Mouse (Mus musculus) forebrain, embryonic 13.5 days (tissue): Measurements from ENCODE around the gene Adgrf1. TPM values are rescaled to one million over a fixed set of nuclear protein-coding genes. Genes with fewer than 3 reads are reported as not detected.
A peak's percentile ranks its signal among the peaks of the same experiment; 100 is the strongest.

Source experiments
- ATAC-seq: fragments of 200-750 bp; cut with Nextera tagmentation; 2 replicates; pipeline ENCODE4 v1.8.0; 2017
- H3K27ac ChIP-seq: fragments of 300-500 bp; sonication (generic); 2 replicates; pipeline ENCODE4 v1.5.1; 2015; ENCODE audit warnings: inconsistent platforms, mild to moderate bottlenecking, moderate library complexity
- H3K27me3 ChIP-seq: fragments of 300-500 bp; sonication (generic); 2 replicates; pipeline ENCODE4 v1.6.1; 2015; ENCODE audit warnings: mild to moderate bottlenecking, inconsistent platforms
- H3K36me3 ChIP-seq: fragments of 300-500 bp; sonication (generic); 2 replicates; pipeline ENCODE4 v1.6.1; 2015; ENCODE audit warnings: mild to moderate bottlenecking, inconsistent platforms; ENCODE audit not compliant: poor library complexity, severe bottlenecking
- H3K4me1 ChIP-seq: fragments of 300-500 bp; sonication (generic); 2 replicates; pipeline ENCODE4 v1.6.1; 2015; ENCODE audit warnings: inconsistent platforms
- H3K4me2 ChIP-seq: fragments of 300-500 bp; sonication (generic); 2 replicates; pipeline ENCODE4 v1.6.1; 2015; ENCODE audit warnings: inconsistent platforms, mild to moderate bottlenecking, moderate library complexity
- H3K4me3 ChIP-seq: fragments of 300-500 bp; sonication (generic); 2 replicates; pipeline ENCODE4 v1.5.1; 2015; ENCODE audit warnings: mild to moderate bottlenecking, inconsistent platforms
- H3K9ac ChIP-seq: fragments of 300-500 bp; sonication (generic); 2 replicates; pipeline ENCODE4 v1.6.1; 2015; ENCODE audit warnings: mild to moderate bottlenecking, inconsistent platforms
- H3K9me3 ChIP-seq: fragments of 300-500 bp; sonication (generic); replicated peaks from 2 replicates; pipeline ENCODE4 v1.6.1; 2016; ENCODE audit warnings: inconsistent platforms
- WGBS: fragments of 180-500 bp; shearing (Covaris S2); methylation state at CpG from one replicate; pipeline ENCODE4 v1.1.7; 2015; 5-methylcytosine and 5-hydroxymethylcytosine counted together
- polyA plus RNA-seq: library from polyadenylated mRNA; unstranded; fragments of >200 nt; fragmentation: Nextera tagmentation; extraction: Ambion mirVana; gene quantifications from 2 replicates; pipeline ENCODE4 v1.2.1, GENCODE M21; 2015

Adgrf1 gene
- polyA plus RNA-seq, 1 experiment from 2014 or later: not detected

DNA sequence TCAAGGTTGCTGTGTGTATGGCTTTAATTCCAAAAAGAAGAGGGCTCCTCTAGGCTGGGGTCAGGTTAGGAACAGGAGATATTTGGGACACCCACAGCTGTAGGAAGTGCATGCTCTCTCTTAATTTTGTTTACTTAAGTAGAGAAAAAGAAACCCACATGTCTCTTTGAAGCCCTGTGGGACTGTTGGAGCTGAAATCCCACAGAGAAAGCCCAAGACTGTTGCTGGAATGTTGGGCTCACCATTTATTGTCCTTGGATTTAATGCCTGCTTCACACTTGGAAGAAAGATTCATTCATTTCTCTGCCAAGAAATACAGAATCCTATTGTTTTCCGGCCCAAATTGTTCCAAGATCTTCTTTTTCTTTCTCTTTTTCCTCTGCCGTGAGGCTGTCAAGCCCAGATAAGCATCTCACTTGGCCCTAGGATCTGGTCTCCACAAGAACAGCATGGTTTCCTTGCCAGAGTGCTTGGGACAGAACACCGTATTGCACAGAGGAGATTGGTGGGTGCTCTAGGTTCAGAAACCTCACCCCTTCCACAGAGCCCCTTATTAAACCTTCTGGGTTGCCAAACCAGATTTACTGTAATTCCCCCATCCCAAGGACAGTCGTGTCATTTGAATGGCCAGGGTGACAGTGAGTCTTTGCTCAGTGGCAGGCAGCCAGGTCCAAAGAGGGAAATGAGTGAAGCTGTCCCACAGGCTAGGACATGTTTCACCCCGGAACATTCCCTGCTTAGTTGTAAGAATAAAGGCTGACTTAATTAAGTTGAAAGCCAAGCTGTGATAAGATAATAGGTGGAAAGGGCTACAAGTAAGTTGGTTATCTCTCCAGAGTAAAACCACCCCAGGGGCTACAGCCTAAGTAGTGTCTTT lies 18.6 kb upstream of the Adgrf1 start:
- ATAC-seq: no peak
- Histone ChIP-seq H3K4me1 (peaks cover 5% of the 10 kb centered on the region; the same call in 1 of the 2 replicates), H3K4me2 (no peak overlapping the region), H3K9me3 (no peaks in the 10 kb centered on the region), H3K27me3 (no peaks in the 10 kb centered on the region), H3K27ac (no peak overlapping the region), H3K4me3 (no peak overlapping the region), H3K9ac (no peak overlapping the region), H3K36me3 (no peaks in the 10 kb centered on the region)
- 41% methylated on average over 5 of the region's 5 CpGs for WGBS

DNA sequence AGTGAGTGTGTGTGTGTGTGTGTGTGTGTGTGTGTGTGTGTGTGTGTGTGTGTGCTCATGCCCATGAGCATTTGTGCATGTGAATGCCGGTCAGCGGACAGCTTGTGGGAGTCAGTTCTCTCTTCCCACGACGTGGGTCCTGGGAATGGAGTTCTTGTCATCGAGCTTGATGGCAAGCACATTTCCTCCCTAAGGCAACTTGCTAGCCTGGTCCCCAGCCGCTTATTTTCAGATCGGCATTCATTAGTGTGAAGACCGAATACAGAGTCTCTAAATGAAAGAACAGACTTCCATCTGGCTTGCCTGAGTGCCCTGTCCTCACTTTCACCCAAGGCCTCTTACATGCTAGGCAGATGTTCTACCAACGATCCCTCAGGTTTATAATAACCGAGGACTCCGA lies 17.3 kb upstream of the Adgrf1 start:
- no peak overlapping the region for H3K4me3 ChIP-seq
- no peak overlapping the region for H3K9ac ChIP-seq
- H3K9me3 ChIP-seq: no peaks in the 10 kb centered on the region
- ATAC-seq: no peak
- no peak overlapping the region for H3K4me2 ChIP-seq
- H3K4me1 ChIP-seq: peaks cover 5% of the 10 kb centered on the region; the same call in 1 of the 2 replicates
- H3K27ac ChIP-seq: no peak overlapping the region
- WGBS: 88% methylated on average over 11 of the region's 11 CpGs
- no peaks in the 10 kb centered on the region for H3K27me3 ChIP-seq
- no peaks in the 10 kb centered on the region for H3K36me3 ChIP-seq

DNA sequence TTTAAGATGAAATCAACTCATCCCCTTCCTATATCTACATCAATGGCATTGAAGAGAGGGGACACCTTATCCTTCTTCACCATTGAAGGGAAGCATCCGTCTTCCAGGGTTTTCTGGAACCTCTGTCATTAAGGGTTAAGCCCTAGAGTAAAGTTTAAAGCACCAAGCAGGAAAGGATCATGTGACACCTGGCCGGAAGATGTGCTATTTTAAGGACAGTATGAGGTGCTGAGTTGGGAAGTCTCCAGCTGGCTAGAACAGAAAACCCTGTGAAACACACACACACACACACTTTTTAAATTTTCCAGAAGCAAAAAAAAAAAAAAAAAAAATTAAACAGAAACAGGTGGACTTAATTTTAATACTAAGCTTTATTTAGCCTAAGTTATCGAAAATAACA lies 15.9 kb upstream of the Adgrf1 start:
- no peak for ATAC-seq
- H3K27ac ChIP-seq: no peak overlapping the region
- no peak overlapping the region for H3K9ac ChIP-seq
- H3K9me3 ChIP-seq: no peaks in the 10 kb centered on the region
- no peak overlapping the region for H3K4me2 ChIP-seq
- 83% methylated on average over 3 of the region's 3 CpGs for WGBS
- H3K27me3 ChIP-seq: no peaks in the 10 kb centered on the region
- peaks cover 5% of the 10 kb centered on the region; the same call in 1 of the 2 replicates for H3K4me1 ChIP-seq
- H3K4me3 ChIP-seq: no peak overlapping the region
- H3K36me3 ChIP-seq: no peaks in the 10 kb centered on the region

DNA sequence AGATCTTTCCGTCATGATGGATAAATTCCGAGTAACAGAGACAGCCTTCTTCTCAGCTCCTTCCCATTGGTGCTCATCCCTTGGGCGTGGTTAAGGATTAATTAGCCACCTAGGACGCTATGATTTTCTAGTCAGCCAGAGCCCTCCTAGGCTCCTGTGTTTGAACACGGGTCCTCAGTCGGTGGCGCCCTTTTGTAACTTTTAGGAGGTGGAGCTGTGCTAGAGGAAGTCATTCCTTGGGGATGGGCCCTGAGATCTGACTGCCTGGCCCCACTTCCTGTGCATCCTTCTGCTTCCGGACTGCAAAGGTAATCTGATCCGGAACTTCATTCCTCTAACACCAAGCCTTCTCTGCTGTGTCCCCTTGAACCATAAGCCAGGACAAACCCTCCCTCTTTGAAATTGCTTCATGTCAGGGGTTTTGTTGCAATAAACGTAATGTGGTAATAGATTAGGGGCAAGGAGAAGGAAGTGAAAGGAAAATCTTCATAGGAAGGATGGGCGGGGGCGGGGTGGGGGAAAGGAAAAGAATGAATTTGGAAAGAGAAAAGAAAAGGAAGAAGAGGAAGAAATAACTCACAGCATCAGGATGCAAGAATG lies 13.5 kb upstream of the Adgrf1 start:
- Histone ChIP-seq H3K4me1 (no peaks in the 10 kb centered on the region; the same call in 1 of the 2 replicates), H3K4me2 (no peak overlapping the region), H3K9ac (no peak overlapping the region), H3K27me3 (no peaks in the 10 kb centered on the region), H3K9me3 (no peaks in the 10 kb centered on the region), H3K36me3 (no peaks in the 10 kb centered on the region), H3K4me3 (no peak overlapping the region), H3K27ac (no peak overlapping the region)
- ATAC-seq: no peak
- 77% methylated on average over 12 of the region's 12 CpGs for WGBS

DNA sequence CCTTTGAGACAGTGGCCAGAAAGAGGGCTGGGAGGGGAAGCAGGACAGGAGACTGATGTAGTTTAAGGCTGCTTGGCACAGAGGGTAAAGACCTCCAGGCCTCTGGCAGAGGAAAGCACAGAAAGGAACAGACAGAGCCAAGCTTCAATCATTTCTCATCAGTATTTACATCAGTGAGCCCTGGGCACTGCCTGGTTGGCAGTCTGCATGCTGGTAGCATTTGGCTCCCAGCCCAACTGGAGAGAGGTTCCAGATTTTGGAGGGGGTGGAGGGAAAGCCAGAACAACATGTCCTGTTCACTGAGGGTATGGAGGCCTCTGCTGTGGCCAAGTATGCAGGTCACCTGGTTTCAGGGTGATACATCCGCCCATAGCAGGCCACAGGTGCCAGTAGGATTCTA lies 12.4 kb upstream of the Adgrf1 start:
- 96% methylated on average over 1 of the region's 1 CpGs for WGBS
- Histone ChIP-seq H3K4me3 (no peak overlapping the region), H3K4me1 (no peaks in the 10 kb centered on the region), H3K9me3 (0 out of 2 replicates have a peak, but pooled peaks cover 6% of the 10 kb centered on the region), H3K27ac (no peak overlapping the region), H3K27me3 (no peaks in the 10 kb centered on the region), H3K9ac (no peak overlapping the region), H3K36me3 (no peaks in the 10 kb centered on the region), H3K4me2 (no peak overlapping the region)
- peak; percentile 27; the same call in 1 of the 2 replicates for ATAC-seq

DNA sequence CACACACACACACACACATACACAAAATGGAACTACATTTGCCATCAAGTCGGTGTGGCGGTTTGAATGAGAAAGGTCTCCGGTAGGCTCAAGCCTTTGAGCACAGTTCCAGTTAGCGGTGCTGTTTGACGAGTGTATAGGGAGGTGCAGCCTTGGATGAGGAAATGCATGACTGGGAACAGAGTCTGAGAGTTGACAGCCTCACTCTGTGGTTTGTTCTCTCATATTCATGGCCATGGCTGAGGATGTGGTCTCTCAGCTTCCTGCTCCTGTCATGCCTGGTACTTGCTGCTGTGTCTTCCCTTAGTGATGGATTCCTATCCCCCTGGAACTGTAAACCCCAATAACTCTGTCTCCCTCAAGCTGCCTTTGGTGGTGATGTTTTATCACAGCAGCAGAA lies 8.2 kb upstream of the Adgrf1 start:
- WGBS: 95% methylated on average over 5 of the region's 5 CpGs
- no peak for ATAC-seq
- Histone ChIP-seq H3K9ac (no peak overlapping the region), H3K27me3 (no peaks in the 10 kb centered on the region), H3K4me2 (no peak overlapping the region), H3K9me3 (0 out of 2 replicates have a peak, but pooled peaks cover 6% of the 10 kb centered on the region), H3K27ac (no peak overlapping the region), H3K4me1 (no peaks in the 10 kb centered on the region), H3K4me3 (no peak overlapping the region), H3K36me3 (no peaks in the 10 kb centered on the region)

DNA sequence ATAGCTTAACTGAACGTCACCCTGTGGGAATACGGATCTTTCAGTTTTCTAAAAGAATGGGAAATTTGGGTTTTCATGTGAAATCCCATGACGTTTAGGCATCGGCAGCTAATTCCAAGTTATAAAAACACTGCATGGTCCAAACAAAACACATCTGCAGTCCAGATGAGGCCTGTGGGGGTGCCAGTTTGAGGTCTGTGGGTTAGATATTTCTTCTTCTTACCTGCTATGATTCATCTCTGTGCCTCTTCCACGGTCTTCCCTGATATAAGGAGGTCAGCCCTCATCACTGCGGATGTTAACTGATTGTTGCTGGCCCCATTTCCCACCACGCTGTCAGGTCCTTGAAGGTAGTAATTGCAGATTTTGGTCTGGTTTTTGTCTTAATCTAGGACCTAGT lies 5.4 kb upstream of the Adgrf1 start:
- WGBS: 88% methylated on average over 7 of the region's 7 CpGs
- Histone ChIP-seq H3K27me3 (no peaks in the 10 kb centered on the region), H3K27ac (no peak overlapping the region), H3K36me3 (no peaks in the 10 kb centered on the region), H3K4me3 (no peak overlapping the region), H3K4me2 (no peak overlapping the region), H3K9me3 (0 out of 2 replicates have a peak, but pooled peaks cover 6% of the 10 kb centered on the region), H3K9ac (no peak overlapping the region), H3K4me1 (no peaks in the 10 kb centered on the region)
- 0 out of 2 replicates have a peak, but pooled peaks have one; percentile 1 for ATAC-seq

DNA sequence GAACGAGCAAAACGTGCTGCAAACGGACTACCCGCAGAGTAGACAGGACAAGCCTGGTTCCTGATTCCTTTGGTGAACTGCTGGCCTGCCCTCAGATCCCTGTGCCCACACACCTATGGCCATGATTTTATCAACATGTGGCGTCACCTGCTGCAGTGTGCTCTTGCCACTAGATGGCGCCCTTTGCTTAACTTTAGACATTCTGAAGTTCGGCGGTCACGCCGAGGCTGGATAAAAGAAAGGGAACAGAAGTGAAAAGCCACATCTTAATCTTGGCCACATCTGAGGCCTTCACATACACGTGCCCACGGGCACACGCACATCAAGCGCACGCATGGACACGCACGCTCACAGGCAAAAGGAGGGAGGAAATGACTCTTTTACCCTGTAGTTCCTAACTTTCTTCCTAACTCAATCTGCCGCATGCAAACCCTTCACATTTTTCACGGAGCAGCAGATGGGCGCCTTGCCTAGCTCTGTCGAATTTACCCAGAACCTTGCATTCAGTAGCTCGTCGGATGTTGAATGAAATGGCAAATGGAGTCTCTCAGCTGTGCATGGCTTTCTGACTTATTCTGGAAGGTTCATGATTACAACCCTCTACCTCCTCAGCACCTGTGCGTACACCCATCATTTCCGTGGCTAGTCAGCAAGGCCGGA lies 4.8 kb upstream of the Adgrf1 start:
- no peaks in the 10 kb centered on the region for H3K4me1 ChIP-seq
- 0 out of 2 replicates have a peak, but pooled peaks cover 6% of the 10 kb centered on the region for H3K9me3 ChIP-seq
- 24% methylated on average over 26 of the region's 26 CpGs for WGBS
- H3K9ac ChIP-seq: no peak overlapping the region
- no peaks in the 10 kb centered on the region for H3K27me3 ChIP-seq
- H3K4me2 ChIP-seq: peak overlapping the region; percentile 39
- no peak overlapping the region for H3K27ac ChIP-seq
- no peak overlapping the region for H3K4me3 ChIP-seq
- peak; percentile 91 for ATAC-seq
- H3K36me3 ChIP-seq: no peaks in the 10 kb centered on the region

DNA sequence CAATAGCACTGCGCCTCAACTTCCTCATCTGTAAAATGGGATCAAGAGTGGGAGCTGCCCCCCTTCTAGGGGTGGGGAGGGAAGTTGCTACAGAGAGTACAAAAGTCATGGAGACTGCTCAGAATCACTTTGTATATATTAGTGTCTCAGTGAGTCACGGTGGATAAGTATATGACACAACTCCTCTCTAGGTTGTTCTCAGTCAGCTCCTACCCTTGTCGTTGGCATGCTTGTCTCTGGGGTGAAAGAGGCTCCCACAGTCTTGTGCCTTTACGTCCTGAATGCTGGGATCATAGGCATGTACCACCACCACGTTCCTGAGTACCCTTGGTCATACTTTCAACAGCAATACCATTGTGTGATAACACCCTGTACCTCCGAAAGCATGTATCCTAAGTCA lies 4.2 kb upstream of the Adgrf1 start:
- no peak overlapping the region for H3K27ac ChIP-seq
- no peaks in the 10 kb centered on the region for H3K36me3 ChIP-seq
- H3K4me1 ChIP-seq: no peaks in the 10 kb centered on the region
- H3K27me3 ChIP-seq: no peaks in the 10 kb centered on the region
- 94% methylated on average over 6 of the region's 6 CpGs for WGBS
- H3K9ac ChIP-seq: no peak overlapping the region
- H3K4me2 ChIP-seq: no peak overlapping the region
- H3K4me3 ChIP-seq: no peak overlapping the region
- H3K9me3 ChIP-seq: 0 out of 2 replicates have a peak, but pooled peaks cover 6% of the 10 kb centered on the region
- peak; percentile 19 for ATAC-seq

DNA sequence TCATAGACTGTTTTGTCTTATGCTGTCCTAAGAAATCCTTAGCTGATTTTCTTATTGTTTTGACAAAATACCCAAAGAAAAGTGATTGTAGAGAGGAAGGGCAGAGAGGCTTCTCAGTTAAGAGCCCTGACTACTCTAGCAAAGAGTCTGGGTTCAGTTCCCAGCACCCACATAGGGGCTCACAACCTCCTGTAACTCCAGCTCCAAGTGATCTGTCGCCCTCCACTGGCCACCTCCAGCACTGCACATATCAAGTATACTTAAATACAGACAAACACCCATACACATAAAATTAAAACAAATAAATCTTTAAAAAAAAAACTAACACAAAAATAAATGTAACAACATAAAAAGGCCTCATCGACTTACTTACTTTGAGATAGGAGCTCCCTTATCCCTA lies 3.5 kb upstream of the Adgrf1 start:
- Histone ChIP-seq H3K27ac (no peak overlapping the region), H3K4me1 (no peaks in the 10 kb centered on the region), H3K27me3 (no peaks in the 10 kb centered on the region), H3K9me3 (0 out of 2 replicates have a peak, but pooled peaks cover 6% of the 10 kb centered on the region), H3K9ac (no peak overlapping the region), H3K36me3 (no peaks in the 10 kb centered on the region), H3K4me3 (no peak overlapping the region), H3K4me2 (no peak overlapping the region)
- 80% methylated on average over 2 of the region's 2 CpGs for WGBS
- ATAC-seq: no peak

DNA sequence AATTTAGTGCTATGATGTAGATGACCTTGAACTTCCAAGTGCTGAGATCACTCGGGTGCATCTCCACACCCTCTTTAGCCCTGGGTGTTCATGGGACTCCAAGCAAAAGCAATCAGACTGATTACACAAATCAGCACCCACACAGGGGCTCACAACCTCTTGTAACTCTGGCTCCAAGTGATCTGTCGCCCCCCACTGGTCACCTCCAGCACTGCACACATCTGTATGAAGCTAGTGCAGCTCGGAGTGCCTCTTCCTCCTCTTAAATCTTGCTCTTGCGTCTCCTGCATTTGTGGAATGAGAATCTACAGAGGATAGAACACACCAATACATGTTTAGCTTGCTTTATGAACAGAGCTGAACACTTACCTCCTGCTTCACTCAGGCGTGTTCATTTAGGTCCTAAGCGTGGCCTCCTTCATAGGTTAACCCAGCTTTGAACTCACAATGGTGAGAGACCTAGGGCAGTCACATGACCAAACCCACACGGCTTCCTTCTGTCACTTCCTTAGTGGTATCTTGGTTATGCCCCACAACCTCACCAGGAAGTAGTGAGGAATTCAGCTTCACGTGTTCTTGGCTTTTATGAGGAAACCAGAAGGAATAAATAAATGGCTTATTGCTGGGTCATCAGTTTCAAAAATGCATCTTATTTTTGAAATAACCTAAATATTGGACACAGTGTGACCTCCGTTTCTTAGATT lies 2.9 kb upstream of the Adgrf1 start:
- Histone ChIP-seq H3K27ac (no peak overlapping the region), H3K4me3 (no peak overlapping the region), H3K4me2 (no peak overlapping the region), H3K9ac (no peak overlapping the region), H3K36me3 (no peaks in the 10 kb centered on the region), H3K4me1 (no peaks in the 10 kb centered on the region), H3K9me3 (0 out of 2 replicates have a peak, but pooled peaks cover 3% of the 10 kb centered on the region), H3K27me3 (no peaks in the 10 kb centered on the region)
- ATAC-seq: no peak
- WGBS: 90% methylated on average over 9 of the region's 9 CpGs
